Mouse (Mus musculus) stomach, embryonic 16.5 days (tissue): ENCODE results near the gene Mccc1. TPM values are rescaled to one million over a fixed set of nuclear protein-coding genes. Genes with fewer than 3 reads are reported as not detected.

Experiments
- ATAC-seq: fragments of 200-750 bp; cut with Nextera tagmentation; 2 replicates; pipeline ENCODE4 v1.8.0; 2017; ENCODE audit warnings: moderate number of reproducible peaks, moderate TSS enrichment; ENCODE audit not compliant: insufficient read depth, low FRiP score
- H3K27ac ChIP-seq: fragments of 300-500 bp; sonication (generic); 2 replicates; pipeline ENCODE4 v1.5.1; 2014; ENCODE audit warnings: low read length
- H3K27me3 ChIP-seq: fragments of 300-500 bp; sonication (generic); 2 replicates; pipeline ENCODE4 v1.6.1; 2014; ENCODE audit warnings: low read length, control low read depth, mixed read lengths; ENCODE audit not compliant: control insufficient read depth, insufficient read depth
- H3K36me3 ChIP-seq: fragments of 300-500 bp; sonication (generic); 2 replicates; pipeline ENCODE4 v1.6.1; 2014; ENCODE audit warnings: low read length; ENCODE audit not compliant: control insufficient read depth, insufficient read depth
- H3K4me1 ChIP-seq: fragments of 300-500 bp; sonication (generic); 2 replicates; pipeline ENCODE4 v1.6.1; 2014; ENCODE audit warnings: low read length, control low read depth, mixed read lengths; ENCODE audit not compliant: control insufficient read depth, insufficient read depth
- H3K4me2 ChIP-seq: fragments of 300-500 bp; sonication (generic); 2 replicates; pipeline ENCODE4 v1.6.1; 2014; ENCODE audit warnings: low read depth, low read length, mixed read lengths
- H3K4me3 ChIP-seq: fragments of 300-500 bp; sonication (generic); replicated peaks from 2 replicates; pipeline ENCODE4 v1.5.1; 2014; ENCODE audit warnings: mild to moderate bottlenecking, low read length
- H3K9ac ChIP-seq: fragments of 300-500 bp; sonication (generic); 2 replicates; pipeline ENCODE4 v1.6.1; 2014; ENCODE audit warnings: low read length
- H3K9me3 ChIP-seq: fragments of 300-500 bp; sonication (generic); replicated peaks from 2 replicates; pipeline ENCODE4 v1.6.1; 2016; ENCODE audit warnings: low read length, control low read depth; ENCODE audit not compliant: control insufficient read depth
- WGBS: fragments of 180-500 bp; shearing (Covaris S2); extraction: QIAGEN DNeasy Blood & Tissue Kit; methylation state at CpG from one replicate; pipeline ENCODE4 v1.1.7; 2014; 5-methylcytosine and 5-hydroxymethylcytosine counted together
- polyA plus RNA-seq: library from polyadenylated mRNA; unstranded; fragments of >200 nt; fragmentation: Nextera tagmentation; extraction: Ambion mirVana; gene quantifications from 2 replicates; pipeline ENCODE4 v1.2.1, GENCODE M21; 2015

Gene Mccc1
- 34.1 and 37.0 TPM in 2 replicates for polyA plus RNA-seq

DNA sequence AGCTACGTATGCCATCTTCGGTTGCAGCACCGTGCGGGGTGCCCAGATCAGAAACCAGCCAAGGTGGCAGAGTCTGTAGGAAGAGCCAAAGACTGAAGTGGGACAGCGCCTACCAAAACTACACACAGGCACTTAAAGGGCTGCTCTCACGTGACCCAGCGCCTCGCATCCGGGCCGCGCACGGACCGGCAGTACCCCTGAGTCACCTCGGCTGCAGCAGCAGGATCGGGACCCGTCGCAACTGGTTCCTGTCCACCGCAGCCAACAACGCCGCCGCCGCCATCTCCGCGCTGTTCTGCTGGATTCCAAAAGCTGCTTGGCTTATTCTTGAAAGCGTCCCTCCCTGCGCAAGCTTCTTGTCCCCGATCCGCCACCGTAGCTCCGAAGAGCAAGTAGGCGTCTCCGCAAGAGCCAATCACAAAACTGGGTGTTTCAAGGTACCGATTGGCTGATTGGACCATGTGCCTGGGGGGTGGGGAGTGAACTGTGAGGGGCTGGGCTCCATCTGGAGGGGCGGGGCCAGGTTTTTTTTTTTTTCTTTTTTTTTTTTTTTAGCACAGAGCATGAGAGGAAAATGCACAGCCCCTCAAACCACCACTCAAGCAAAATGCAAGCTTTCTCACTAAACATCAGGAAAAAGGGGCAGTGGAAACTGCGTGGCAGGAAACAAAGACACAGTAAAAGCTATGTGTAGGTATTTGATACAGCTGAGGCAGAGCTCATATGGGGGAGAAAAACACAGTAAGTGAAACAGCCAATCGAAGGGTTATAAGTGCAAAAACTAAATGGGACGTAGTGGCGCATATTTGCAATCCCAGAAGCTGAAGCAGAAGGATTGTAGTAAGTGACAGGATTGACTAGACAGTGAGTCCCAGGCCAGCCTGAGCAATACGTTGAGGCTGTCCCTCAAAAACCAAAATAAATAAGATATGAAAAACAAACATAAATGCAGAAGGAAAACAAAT, at the start of gene Mccc1:
Mccc1 (minus strand) TSS at position 404 of the 965 bp plus-strand sequence.
- WGBS: 2% methylated on average over 39 of the region's 39 CpGs
- Histone ChIP-seq H3K9me3 (no peaks in the 10 kb centered on the region), H3K27me3 (no peaks in the 10 kb centered on the region), H3K4me1 (no peaks in the 10 kb centered on the region), H3K4me3 (peak within 1 kb of the TSS; percentile 86), H3K36me3 (no peaks in the 10 kb centered on the region), H3K27ac (peak within 1 kb of the TSS; percentile 84), H3K4me2 (peak within 1 kb of the TSS; percentile 54), H3K9ac (peak within 1 kb of the TSS; percentile 87)
- ATAC-seq: peak; percentile 100

DNA sequence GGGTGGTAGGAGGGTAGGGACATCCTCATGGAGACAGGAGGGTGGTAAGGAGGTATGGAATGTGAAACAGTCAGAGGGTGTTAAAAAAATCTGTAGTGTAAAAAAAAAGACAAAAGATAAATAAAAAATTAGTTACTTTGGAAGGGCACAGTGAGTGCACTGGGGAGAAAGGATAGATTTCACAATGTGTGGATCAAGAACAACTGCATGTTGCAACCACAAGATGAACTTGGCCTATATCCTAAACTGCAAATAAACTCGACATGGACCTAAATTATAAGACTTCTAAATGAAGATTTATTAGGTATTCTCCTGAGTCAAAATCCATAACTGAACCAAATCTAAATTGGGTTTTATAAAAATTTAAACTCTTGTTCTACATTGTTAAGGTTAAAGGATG, 48.6 kb upstream of the Mccc1 start:
- no peaks in the 10 kb centered on the region for H3K9me3 ChIP-seq
- no peak overlapping the region for H3K27ac ChIP-seq
- no peaks in the 10 kb centered on the region for H3K36me3 ChIP-seq
- no peaks in the 10 kb centered on the region for H3K27me3 ChIP-seq
- H3K9ac ChIP-seq: no peak overlapping the region
- H3K4me1 ChIP-seq: no peaks in the 10 kb centered on the region
- H3K4me3 ChIP-seq: no peak overlapping the region
- ATAC-seq: no peak
- no peak overlapping the region for H3K4me2 ChIP-seq
- 60% methylated on average over 1 of the region's 1 CpGs for WGBS

DNA sequence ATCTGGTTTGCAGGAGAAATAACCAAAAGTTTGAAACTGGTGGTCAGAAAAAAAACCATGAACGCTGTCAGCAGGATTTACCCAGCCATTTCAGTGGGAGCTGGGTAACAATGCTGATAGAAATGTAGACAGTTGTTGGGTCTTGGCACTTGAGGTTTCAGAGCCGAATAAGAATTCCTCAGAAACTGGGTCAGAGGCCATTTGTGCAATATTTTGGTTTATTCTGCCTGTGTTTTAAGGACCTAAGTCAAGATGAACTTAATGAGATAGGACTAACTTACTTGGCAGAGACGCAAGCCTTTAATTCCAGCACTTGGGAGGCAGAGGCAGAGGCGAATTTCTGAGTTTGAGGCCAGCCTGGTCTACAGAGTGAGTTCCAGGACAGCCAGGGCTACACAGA, 44.6 kb upstream of the Mccc1 start:
- no peak overlapping the region for H3K4me3 ChIP-seq
- no peak overlapping the region for H3K9ac ChIP-seq
- no peaks in the 10 kb centered on the region for H3K36me3 ChIP-seq
- H3K9me3 ChIP-seq: no peaks in the 10 kb centered on the region
- H3K27me3 ChIP-seq: no peaks in the 10 kb centered on the region
- WGBS: 74% methylated on average over 4 of the region's 4 CpGs
- ATAC-seq: no peak
- H3K4me1 ChIP-seq: no peaks in the 10 kb centered on the region
- no peak overlapping the region for H3K4me2 ChIP-seq
- no peak overlapping the region for H3K27ac ChIP-seq

DNA sequence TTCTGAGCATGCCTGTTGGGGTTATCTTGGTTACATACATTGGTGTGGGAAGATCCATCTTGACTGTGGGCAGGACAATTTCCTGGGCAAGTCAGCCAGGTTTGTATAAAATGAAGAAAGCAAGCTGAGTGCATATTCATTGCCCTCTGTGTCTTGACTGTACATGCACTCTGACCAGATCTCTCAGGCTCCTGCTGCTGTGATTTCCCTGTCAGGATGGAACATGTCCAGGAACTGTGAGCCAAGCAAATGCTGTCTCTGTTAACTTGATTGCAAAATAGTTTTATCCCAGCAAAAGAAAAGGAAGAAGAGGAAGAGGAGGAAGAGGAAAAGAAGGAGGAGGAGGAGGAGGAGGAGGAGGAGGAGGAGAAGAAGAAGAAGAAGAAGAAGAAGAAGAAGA, 44.0 kb upstream of the Mccc1 start:
- H3K27me3 ChIP-seq: no peaks in the 10 kb centered on the region
- H3K36me3 ChIP-seq: no peaks in the 10 kb centered on the region
- H3K27ac ChIP-seq: no peak overlapping the region
- no peak for ATAC-seq
- H3K9ac ChIP-seq: no peak overlapping the region
- no peak overlapping the region for H3K4me2 ChIP-seq
- no peak overlapping the region for H3K4me3 ChIP-seq
- no peaks in the 10 kb centered on the region for H3K9me3 ChIP-seq
- no peaks in the 10 kb centered on the region for H3K4me1 ChIP-seq

DNA sequence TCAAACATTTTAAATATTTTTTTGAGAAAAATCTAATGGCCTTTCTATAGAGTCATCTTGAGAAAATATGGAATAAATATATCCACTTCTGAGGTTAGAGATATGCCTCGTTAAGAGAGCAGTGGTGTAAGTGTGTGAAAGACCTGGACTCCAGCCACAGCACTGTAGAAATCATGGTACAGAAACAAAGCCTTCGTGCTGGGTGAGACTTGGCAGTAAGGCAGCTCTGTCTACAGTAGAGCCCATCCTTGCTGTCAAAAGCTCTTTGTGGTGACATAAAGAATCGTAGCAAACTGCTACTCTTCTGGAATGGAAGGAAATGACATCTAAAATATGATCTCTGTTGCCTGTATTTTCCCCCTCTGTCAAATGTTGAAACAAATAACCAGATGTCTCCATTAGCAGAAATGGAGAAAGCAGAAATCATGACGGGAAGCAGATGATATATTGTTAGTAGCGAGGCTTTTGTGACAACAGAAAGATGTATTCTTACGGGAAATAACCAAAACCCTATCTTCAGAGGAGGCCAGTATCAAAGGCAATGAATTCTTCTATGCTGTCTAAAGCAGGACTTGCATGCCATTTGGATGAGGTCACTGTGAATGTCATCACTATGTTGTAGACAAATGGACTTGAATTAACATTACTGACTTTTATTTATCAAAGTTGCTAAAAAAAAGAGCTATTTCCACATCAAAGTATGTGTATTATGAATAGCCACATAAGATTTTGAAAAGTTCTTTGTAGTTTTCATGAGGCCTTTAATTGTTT, 31.4 kb upstream of the Mccc1 start:
- Histone ChIP-seq H3K4me2 (no peak overlapping the region), H3K9me3 (no peaks in the 10 kb centered on the region), H3K27ac (no peak overlapping the region), H3K4me3 (no peak overlapping the region), H3K27me3 (no peaks in the 10 kb centered on the region), H3K4me1 (no peaks in the 10 kb centered on the region), H3K9ac (no peak overlapping the region), H3K36me3 (no peaks in the 10 kb centered on the region)
- no peak for ATAC-seq
- 45% methylated on average over 6 of the region's 6 CpGs for WGBS

DNA sequence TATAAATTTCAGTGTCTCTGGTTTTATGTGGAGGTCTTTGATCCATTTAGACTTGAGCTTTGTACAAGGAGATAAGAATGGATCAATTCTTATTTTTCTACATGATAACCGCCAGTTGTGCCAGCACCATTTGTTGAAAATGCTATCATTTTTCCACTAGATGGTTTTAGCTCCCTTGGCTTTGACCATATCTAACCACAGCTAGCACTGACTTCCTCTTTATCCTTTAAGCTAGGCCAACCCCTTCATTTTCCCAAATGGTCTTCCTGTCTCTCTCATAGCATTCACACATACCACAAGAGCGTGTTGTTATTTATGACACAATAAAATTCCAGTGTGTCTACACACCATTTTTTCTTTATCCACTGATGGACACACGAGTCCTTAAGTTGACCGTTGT, 29.5 kb upstream of the Mccc1 start:
- H3K27me3 ChIP-seq: no peaks in the 10 kb centered on the region
- no peak overlapping the region for H3K4me3 ChIP-seq
- H3K9me3 ChIP-seq: no peaks in the 10 kb centered on the region
- 79% methylated on average over 4 of the region's 4 CpGs for WGBS
- no peaks in the 10 kb centered on the region for H3K36me3 ChIP-seq
- H3K4me2 ChIP-seq: no peak overlapping the region
- no peak overlapping the region for H3K9ac ChIP-seq
- ATAC-seq: no peak
- no peak overlapping the region for H3K27ac ChIP-seq
- H3K4me1 ChIP-seq: no peaks in the 10 kb centered on the region

DNA sequence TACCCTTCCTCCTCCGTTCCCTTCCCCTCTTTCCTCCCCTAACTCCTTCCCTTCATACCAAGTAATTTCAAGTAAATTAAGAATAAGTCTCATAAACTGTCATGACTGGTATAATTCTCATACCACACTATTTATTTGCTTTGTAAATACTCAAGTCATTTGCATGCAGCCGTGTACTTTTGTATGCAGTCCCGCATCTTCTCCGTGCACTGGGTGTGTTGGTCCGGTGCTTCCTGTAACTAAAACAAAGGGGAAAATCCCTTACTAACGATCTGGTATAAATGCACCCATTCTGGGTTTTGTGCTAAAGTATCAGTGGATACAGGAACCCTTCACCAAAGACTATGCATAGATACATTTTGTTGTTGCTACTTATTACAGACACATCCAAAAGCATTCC, 25.3 kb upstream of the Mccc1 start:
- no peaks in the 10 kb centered on the region for H3K36me3 ChIP-seq
- H3K9me3 ChIP-seq: no peaks in the 10 kb centered on the region
- H3K4me2 ChIP-seq: no peak overlapping the region
- 79% methylated on average over 6 of the region's 6 CpGs for WGBS
- ATAC-seq: no peak
- no peaks in the 10 kb centered on the region for H3K4me1 ChIP-seq
- no peak overlapping the region for H3K27ac ChIP-seq
- H3K9ac ChIP-seq: no peak overlapping the region
- H3K27me3 ChIP-seq: no peaks in the 10 kb centered on the region
- no peak overlapping the region for H3K4me3 ChIP-seq

DNA sequence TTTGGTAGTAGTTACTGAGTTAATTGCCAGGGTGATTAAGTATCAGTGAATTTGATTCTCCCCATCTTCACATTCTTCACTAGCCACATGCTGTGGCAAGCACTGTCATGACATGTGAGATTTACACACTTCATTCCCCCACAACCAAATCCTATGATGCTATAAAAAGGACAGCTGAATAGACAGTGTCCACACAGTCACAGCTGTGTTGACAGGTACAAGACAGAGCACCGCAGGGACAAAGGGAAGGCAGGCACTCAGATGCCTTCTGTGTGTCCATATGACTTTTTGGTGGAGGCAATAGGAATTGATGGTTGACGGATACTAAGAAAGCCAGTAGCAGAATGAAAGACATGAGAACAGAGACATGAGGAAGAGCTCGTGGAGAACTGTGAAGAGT, 10.8 kb upstream of the Mccc1 start:
- 72% methylated on average over 3 of the region's 3 CpGs for WGBS
- H3K27ac ChIP-seq: no peak overlapping the region
- no peaks in the 10 kb centered on the region for H3K36me3 ChIP-seq
- H3K4me1 ChIP-seq: no peaks in the 10 kb centered on the region
- no peak overlapping the region for H3K4me3 ChIP-seq
- no peak overlapping the region for H3K4me2 ChIP-seq
- ATAC-seq: no peak
- H3K9me3 ChIP-seq: no peaks in the 10 kb centered on the region
- no peak overlapping the region for H3K9ac ChIP-seq
- H3K27me3 ChIP-seq: no peaks in the 10 kb centered on the region
